Mouse (Mus musculus) cortical plate, adult 2 months (tissue): Measurements from ENCODE around the gene Phf21a. TPM values are rescaled to one million over a fixed set of nuclear protein-coding genes. Genes with fewer than 3 reads are reported as not detected.

ENCODE experiments used
- H3K27ac ChIP-seq: fragments of 200-500 bp; 2 replicates; pipeline ENCODE4 v1.5.1; 2012; ENCODE audit warnings: low read length, control low read depth, inconsistent platforms; ENCODE audit not compliant: insufficient read depth
- H3K4me1 ChIP-seq: fragments of 200-500 bp; 2 replicates; pipeline ENCODE4 v1.6.1; 2011; ENCODE audit warnings: low read length; ENCODE audit not compliant: control insufficient read depth, insufficient read depth
- H3K4me3 ChIP-seq: fragments of 200-500 bp; 2 replicates; pipeline ENCODE4 v1.5.1; 2011; ENCODE audit warnings: mild to moderate bottlenecking, low read length, control low read depth; ENCODE audit not compliant: insufficient read depth
- CTCF ChIP-seq: fragments of 200-500 bp; IDR thresholded peaks from 2 replicates; pipeline ENCODE4 v1.5.1; 2011; ENCODE audit warnings: mild to moderate bottlenecking, control low read depth, low read length; ENCODE audit not compliant: insufficient read depth; ENCODE audit errors: extremely low read depth
- POLR2A ChIP-seq: fragments of 200-500 bp; IDR thresholded peaks from 2 replicates; pipeline ENCODE4 v1.6.1; 2011; ENCODE audit warnings: mild to moderate bottlenecking, low read length, control low read depth; ENCODE audit not compliant: insufficient read depth; ENCODE audit errors: extremely low read depth
- polyA plus RNA-seq: library from polyadenylated mRNA; depleted of rRNA; stranded (reverse); fragments of >200 nt; gene quantifications from 2 replicates; pipeline ENCODE4 v1.2.3, GENCODE M21; 2012

The Phf21a gene
- polyA plus RNA-seq, 1 experiment, result 47.1 TPM

DNA sequence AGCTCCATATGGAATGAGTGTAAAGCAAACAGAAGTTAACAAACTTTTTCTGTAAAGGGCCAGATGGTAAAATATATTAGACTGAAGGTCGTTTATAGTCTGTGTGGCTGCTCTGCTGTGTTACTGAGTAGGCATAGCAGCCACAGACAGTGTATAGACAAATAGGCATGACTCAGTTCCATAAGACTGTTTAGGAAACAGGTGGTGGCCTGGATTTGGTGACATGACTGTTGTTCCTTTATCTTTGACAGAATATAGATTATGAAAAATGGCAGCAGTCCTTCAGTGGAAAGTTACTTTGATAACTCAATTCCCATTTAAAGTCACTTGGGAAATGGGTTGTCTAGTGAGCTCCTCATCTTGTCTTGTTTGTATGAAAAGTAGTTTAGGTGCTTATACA, 132.7 kb downstream of the Phf21a start:
- no peaks in the 10 kb centered on the region; the same call in 1 of the 2 replicates for H3K4me1 ChIP-seq
- TF ChIP-seq POLR2A (no peak), CTCF (no peak)
- no peak overlapping the region for H3K4me3 ChIP-seq
- no peak overlapping the region for H3K27ac ChIP-seq

DNA sequence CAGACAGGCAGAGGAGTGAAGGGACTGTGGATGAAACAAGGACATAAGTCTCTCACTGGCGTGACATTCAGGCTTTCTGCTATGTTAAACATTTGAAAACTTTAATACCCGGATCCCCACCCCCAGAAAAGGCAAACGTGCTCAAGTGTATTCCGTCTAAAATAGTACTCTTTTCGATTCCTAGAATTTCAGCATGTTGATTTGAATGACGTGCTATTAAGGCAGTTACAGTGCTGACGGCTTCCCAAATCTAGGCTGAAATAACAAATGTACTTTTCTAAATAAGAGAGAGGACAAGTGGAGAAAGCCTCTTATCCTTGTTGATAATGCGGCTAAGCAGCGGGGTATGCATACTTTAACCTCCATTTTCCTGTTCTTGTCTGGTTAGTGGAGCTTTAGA, 137.1 kb downstream of the Phf21a start:
- Histone ChIP-seq H3K4me3 (no peak overlapping the region), H3K27ac (no peak overlapping the region), H3K4me1 (no peaks in the 10 kb centered on the region; the same call in 1 of the 2 replicates)
- no peak for TF ChIP-seq CTCF
- no peak for TF ChIP-seq POLR2A

DNA sequence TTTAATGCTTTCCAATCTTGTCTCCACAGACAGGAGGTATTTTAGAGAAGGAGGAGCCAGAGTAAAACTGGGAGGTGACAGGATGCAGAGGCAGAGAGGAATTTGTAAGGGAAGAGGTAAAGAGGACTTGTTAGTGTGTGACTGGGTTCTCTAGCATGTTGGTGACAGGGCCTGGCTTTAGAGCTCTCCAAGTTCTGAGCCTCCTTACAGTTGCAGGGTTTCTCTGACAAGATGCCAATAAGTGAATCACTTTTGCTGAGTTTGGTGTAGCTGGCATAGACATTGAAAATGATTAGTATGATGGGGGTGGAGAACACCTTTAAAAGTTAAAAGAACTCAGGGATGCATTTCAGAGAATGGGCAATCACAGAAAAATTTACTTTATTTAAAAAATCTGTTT, 138.8 kb downstream of the Phf21a start:
- Histone ChIP-seq H3K4me1 (no peaks in the 10 kb centered on the region; the same call in 1 of the 2 replicates), H3K4me3 (no peak overlapping the region), H3K27ac (no peak overlapping the region)
- TF ChIP-seq POLR2A, result no peak
- no peak for TF ChIP-seq CTCF

DNA sequence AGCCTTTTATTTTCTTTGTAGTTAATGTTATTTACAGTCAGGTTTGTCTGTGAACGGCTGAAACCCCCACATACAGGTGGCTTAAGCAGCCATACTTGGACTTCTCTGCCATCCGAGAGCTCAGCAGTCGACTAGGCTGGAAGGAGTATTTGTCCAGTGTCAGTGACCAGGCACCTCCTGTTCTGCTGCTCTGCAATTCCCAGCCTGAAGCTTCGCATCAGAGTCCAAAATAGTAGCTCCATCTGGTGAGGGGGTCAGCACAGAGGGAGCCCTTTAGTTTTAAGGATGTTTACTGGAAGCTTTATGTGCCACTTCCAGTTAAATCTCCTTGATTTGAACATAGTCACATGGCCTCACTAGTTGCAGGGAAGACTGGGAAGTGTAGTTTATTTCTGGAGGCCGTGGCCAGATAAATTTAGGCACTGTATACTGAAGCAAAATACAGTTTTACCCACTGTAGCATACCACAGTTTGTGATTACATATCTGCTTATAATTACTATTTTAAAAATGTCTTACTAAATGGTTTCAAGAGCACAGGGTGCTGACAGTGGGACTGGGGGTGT, 141.9 kb downstream of the Phf21a start:
- H3K4me1 ChIP-seq, result no peaks in the 10 kb centered on the region; the same call in 1 of the 2 replicates
- TF ChIP-seq POLR2A (no peak), CTCF (no peak)
- no peak overlapping the region for H3K27ac ChIP-seq
- H3K4me3 ChIP-seq, result no peak overlapping the region

DNA sequence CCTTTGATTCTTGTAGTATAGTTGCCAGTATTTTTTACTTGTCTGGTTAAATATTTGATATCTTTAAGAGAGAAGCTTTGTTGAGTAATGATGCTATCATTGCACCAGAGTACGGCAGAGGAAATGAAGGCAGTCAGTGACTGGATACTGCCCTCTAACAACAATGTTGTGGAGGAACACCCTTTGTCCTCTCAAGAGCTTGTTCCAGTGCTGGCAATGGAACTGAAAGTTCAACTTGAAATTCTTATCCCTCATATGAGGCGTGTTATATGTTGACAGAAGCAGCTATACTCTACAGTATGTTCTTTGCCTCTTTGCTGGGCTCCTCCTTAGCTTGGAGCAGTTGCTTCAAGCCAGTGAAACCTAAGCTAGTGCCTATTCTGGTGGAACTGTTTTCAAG, 147.4 kb downstream of the Phf21a start:
- no peak overlapping the region for H3K27ac ChIP-seq
- H3K4me1 ChIP-seq, result no peaks in the 10 kb centered on the region
- no peak overlapping the region for H3K4me3 ChIP-seq
- TF ChIP-seq POLR2A (no peak), CTCF (no peak)

DNA sequence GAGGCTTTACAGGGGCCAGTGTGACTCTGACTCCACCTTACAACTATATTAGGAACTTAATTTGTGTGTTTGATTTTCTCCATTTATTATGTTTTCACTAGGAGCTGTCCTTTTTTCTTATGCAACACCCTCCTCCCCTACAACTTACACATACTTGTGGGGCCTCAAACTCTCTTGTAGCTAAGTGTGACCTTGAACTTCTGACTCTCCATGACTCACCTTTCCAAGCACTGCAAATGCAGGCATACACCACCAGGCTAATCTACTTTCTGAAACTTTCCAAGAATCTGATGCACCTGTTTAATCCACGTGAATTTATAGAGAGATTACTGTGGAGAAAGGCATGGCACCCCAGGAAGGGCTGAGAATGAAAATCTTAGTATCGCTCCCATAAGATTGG, 147.9 kb downstream of the Phf21a start:
- Histone ChIP-seq H3K4me1 (no peaks in the 10 kb centered on the region), H3K4me3 (no peak overlapping the region), H3K27ac (no peak overlapping the region)
- no peak for TF ChIP-seq POLR2A

GRCm38 (mm10) chr2:92241317-92241716, 148.4 kb downstream of the Phf21a start:
- H3K27ac ChIP-seq, result no peak overlapping the region
- no peak for TF ChIP-seq CTCF
- TF ChIP-seq POLR2A, result no peak
- H3K4me3 ChIP-seq, result no peak overlapping the region
- H3K4me1 ChIP-seq, result no peaks in the 10 kb centered on the region

DNA sequence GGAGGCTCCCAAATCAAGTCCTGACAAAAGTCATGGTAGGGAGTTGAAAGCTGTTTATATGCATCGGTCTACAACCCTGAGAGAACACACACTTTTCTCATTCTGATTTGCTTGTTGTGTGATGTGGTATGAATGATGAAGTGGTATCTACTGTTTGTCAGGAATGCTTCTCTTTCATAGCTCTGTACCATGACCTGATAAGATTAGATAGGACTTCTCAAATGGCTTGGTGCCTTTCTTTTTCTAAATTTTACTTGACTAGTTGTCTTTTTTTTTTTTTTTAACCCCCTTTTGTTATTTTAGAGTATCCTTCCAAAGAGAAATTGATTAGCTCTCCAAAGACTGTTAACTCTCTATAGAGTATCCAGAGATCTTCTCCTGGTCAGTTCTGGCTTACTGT, 153.2 kb downstream of the Phf21a start:
- TF ChIP-seq CTCF (no peak), POLR2A (no peak)
- H3K27ac ChIP-seq, result no peak overlapping the region
- H3K4me1 ChIP-seq, result no peaks in the 10 kb centered on the region
- no peak overlapping the region for H3K4me3 ChIP-seq

DNA sequence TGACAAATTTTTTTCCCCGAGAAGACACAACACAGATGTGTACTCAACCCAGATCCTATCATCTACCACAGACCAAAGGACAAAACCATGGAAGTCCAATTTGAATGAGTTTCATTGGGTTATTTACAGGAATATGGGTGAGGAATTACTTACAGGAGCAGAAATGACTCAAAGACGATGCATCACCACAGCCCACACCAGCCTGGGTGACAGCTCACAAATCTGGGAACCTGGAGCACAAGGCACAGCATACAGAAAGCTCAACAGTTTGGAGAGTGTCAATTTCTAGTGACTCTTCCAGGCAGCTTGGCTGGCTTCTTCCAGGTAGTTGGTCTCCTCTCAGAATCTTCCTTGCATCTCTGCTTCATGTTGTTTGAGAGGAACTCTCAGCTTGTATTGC, 154.8 kb downstream of the Phf21a start:
- Histone ChIP-seq H3K27ac (no peak overlapping the region), H3K4me1 (no peaks in the 10 kb centered on the region), H3K4me3 (no peak overlapping the region)
- TF ChIP-seq CTCF, result no peak
- TF ChIP-seq POLR2A, result no peak

DNA sequence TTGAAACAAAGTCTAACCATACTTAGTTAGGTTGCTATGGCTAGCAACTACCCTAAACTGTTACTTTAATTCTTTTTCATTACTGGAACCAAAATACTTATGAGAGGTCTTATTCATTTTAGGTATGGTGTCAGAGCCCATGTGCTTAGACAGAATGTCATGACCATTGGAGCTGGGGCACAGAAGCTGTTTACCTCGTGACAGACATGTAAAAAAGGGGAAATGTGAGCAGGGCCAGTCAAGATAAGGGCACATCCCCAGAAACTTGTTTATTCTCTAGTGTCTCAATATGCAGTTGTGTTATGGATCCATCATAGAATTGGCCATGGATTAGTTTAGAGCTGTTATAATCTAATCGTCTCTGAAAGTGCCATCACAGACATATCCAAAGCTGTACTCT, 157.6 kb downstream of the Phf21a start:
- no peak overlapping the region for H3K4me3 ChIP-seq
- H3K27ac ChIP-seq, result no peak overlapping the region
- TF ChIP-seq CTCF, result no peak
- no peak for TF ChIP-seq POLR2A
- no peaks in the 10 kb centered on the region for H3K4me1 ChIP-seq

DNA sequence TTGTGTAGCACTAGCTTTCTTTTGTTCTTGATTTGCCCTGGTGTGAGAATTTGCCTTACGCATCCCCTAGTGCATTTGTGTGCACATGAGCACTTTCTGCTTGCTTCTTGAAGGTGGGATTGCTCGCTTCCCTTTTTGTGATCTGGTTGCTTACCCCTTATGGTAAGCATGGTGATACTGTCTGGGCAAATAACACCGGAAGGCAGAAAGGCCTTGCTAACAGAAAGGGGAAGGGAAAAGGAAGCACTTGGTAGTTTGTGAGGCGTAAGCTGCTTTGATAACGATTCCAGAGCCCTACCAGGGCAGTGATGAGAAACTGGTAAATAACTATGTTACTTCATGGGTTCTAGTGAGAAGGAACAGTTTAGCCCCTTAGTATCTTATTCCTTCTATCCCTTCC, 160.9 kb downstream of the Phf21a start:
- H3K27ac ChIP-seq, result no peak overlapping the region
- TF ChIP-seq POLR2A, result no peak
- TF ChIP-seq CTCF, result no peak
- H3K4me3 ChIP-seq, result no peak overlapping the region
- no peaks in the 10 kb centered on the region for H3K4me1 ChIP-seq
